Mouse (Mus musculus) gastrocnemius, adult 2 months (tissue): Measurements from ENCODE around the gene Naxe. TPM values are rescaled to one million over a fixed set of nuclear protein-coding genes. Genes with fewer than 3 reads are reported as not detected.

Experiments used
- DNase-seq: peaks from one replicate; pipeline ENCODE4 v3.0.0; 2022
- H3K27ac ChIP-seq: fragments of 200-600 bp; 2 replicates; pipeline ENCODE4 v1.8.1; 2022; ENCODE audit warnings: mild to moderate bottlenecking
- H3K4me3 ChIP-seq: fragments of 200-600 bp; 2 replicates; pipeline ENCODE4 v1.8.1; 2022; ENCODE audit warnings: mild to moderate bottlenecking, moderate library complexity
- CTCF ChIP-seq: fragments of 200-600 bp; IDR thresholded peaks from 2 replicates; pipeline ENCODE4 v1.8.1; 2022; ENCODE audit warnings: antibody characterized with exemption, mild to moderate bottlenecking, moderate library complexity
- intact Hi-C: fragments of 180-260 bp; cut with DNase I; formaldehyde crosslinking; loops from one replicate; pipeline ENCODE4 v1.15.1; 2025
- total RNA-seq, 2 experiments: library from RNA; stranded (reverse); gene quantifications; 2 replicates each; pipeline ENCODE4 v1.2.3; 2021

Gene Naxe
- total RNA-seq, 2 experiments from 2014 or later = 37.9 to 52.0 TPM

GRCm38 (mm10) chr3:88082663-88083062 lies 24.4 kb upstream of the Naxe start:
- no peak for TF ChIP-seq CTCF
- Histone ChIP-seq H3K4me3 (no peak overlapping the region; the same call in 1 of the 2 replicates), H3K27ac (0 out of 2 replicates have a peak overlapping the region, but pooled peaks have one; percentile 46)
- DNase-seq = peak; percentile 17
- intact Hi-C loops = no loop called here

GRCm38 (mm10) chr3:88082224-88082618 lies 23.9 kb upstream of the Naxe start:
- no peak for TF ChIP-seq CTCF
- no peak for DNase-seq
- Histone ChIP-seq H3K4me3 (peak overlapping the region; percentile 62), H3K27ac (no peak overlapping the region)
- intact Hi-C loops = no loop called here

GRCm38 (mm10) chr3:88081345-88082223 lies 23.3 kb upstream of the Naxe start, which contains the start of gene Iqgap3:
Iqgap3 (plus strand) TSS chr3:88081971.
- peak; percentile 95 for DNase-seq
- intact Hi-C loops = no loop called here
- no peak for TF ChIP-seq CTCF
- H3K4me3 ChIP-seq = peak within 1 kb of the TSS; percentile 62
- H3K27ac ChIP-seq = peak within 1 kb of the TSS; percentile 85

- Histone ChIP-seq H3K4me3 (no peak within 1 kb of the TSS), H3K27ac (no peak within 1 kb of the TSS)
- no peak for TF ChIP-seq CTCF
- intact Hi-C loops = no loop called here
- no peak for DNase-seq
Measured at GRCm38 (mm10) chr3:88078204-88078603, 19.9 kb upstream of the Naxe start, which contains the start of gene Ttc24. Ttc24 (minus strand) TSS chr3:88078304.

GRCm38 (mm10) chr3:88077441-88077840 lies 19.1 kb upstream of the Naxe start:
- intact Hi-C loops = no loop called here
- no peak for TF ChIP-seq CTCF
- DNase-seq = no peak
- H3K4me3 ChIP-seq = no peak overlapping the region
- H3K27ac ChIP-seq = no peak overlapping the region

- TF ChIP-seq CTCF = no peak
- intact Hi-C loops = loop anchor here (5.0 kb wide), 1 partner anchor 47 kb away; the partner anchor contains the start of gene Hapln2
- peak; percentile 14 for DNase-seq
- Histone ChIP-seq H3K4me3 (no peak overlapping the region), H3K27ac (no peak overlapping the region)
Measured at GRCm38 (mm10) chr3:88074766-88075165, 16.5 kb upstream of the Naxe start.

- H3K27ac ChIP-seq = no peak overlapping the region
- H3K4me3 ChIP-seq = no peak overlapping the region
- intact Hi-C loops = loop anchor here (5.0 kb wide), 1 partner anchor 47 kb away; the partner anchor contains the start of gene Hapln2
- DNase-seq = no peak
- TF ChIP-seq CTCF = no peak
Measured at GRCm38 (mm10) chr3:88074351-88074750, 16.1 kb upstream of the Naxe start.

GRCm38 (mm10) chr3:88073631-88074030 lies 15.3 kb upstream of the Naxe start:
- no peak for TF ChIP-seq CTCF
- Histone ChIP-seq H3K4me3 (no peak overlapping the region), H3K27ac (no peak overlapping the region)
- DNase-seq = no peak
- intact Hi-C loops = loop anchor here (5.0 kb wide), 1 partner anchor 46 kb away; the partner anchor contains the start of gene Hapln2

- intact Hi-C loops = loop anchor here (1.0 to 5.0 kb wide), 2 partner anchors 44 to 61 kb away; partner anchors contain the start of gene Hapln2
- TF ChIP-seq CTCF = peak; percentile 95
- peak; percentile 84 for DNase-seq
- Histone ChIP-seq H3K4me3 (no peak overlapping the region), H3K27ac (no peak overlapping the region)
Measured at GRCm38 (mm10) chr3:88071783-88072182, 13.5 kb upstream of the Naxe start.

GRCm38 (mm10) chr3:88068386-88068785 lies 10.1 kb upstream of the Naxe start:
- intact Hi-C loops = no loop called here
- no peak for TF ChIP-seq CTCF
- no peak overlapping the region for H3K4me3 ChIP-seq
- no peak for DNase-seq
- H3K27ac ChIP-seq = no peak overlapping the region

- Histone ChIP-seq H3K4me3 (peak overlapping the region; percentile 96), H3K27ac (no peak overlapping the region)
- no peak for DNase-seq
- TF ChIP-seq CTCF = no peak
- intact Hi-C loops = loop anchor here (5.0 kb wide), 1 partner anchor 35 kb away; no protein-coding TSS in a partner anchor
Measured at GRCm38 (mm10) chr3:88057030-88057429, 1.3 kb downstream of the Naxe start.

GRCm38 (mm10) chr3:88049532-88049931 lies 8.8 kb downstream of the Naxe start:
- intact Hi-C loops = no loop called here
- no peak for DNase-seq
- no peak overlapping the region for H3K4me3 ChIP-seq
- no peak for TF ChIP-seq CTCF
- no peak overlapping the region for H3K27ac ChIP-seq
